Mouse (Mus musculus): ENCODE results near the gene Arl4d.

- TF ChIP-seq EP300 (IDR thresholded peaks at IDR 0.05; ENCODE audit: low read depth): no peak
- no peak for TF ChIP-seq CTCF (IDR thresholded peaks at IDR 0.05; ENCODE audit: low read depth)
These were observed 15.4 kb downstream of the Arl4d start for GRCm38 (mm10) chr11:101680634-101681325.

Measured in heart, postnatal 0 days (tissue).